Mouse (Mus musculus) neural tube, embryonic 14.5 days (tissue): ENCODE results near the gene Bicd2. TPM values are rescaled to one million over a fixed set of nuclear protein-coding genes. Genes with fewer than 3 reads are reported as not detected.

ENCODE experiments used
- ATAC-seq: fragments of 200-750 bp; cut with Nextera tagmentation; 2 replicates; pipeline ENCODE4 v1.8.0; 2017; ENCODE audit warnings: low read depth, mild to moderate bottlenecking, moderate TSS enrichment, moderate library complexity
- H3K27ac ChIP-seq: fragments of 300-500 bp; sonication (generic); 2 replicates; pipeline ENCODE4 v1.5.1; 2014; ENCODE audit warnings: low read depth, mild to moderate bottlenecking, control low read depth, low read length, moderate library complexity, mixed read lengths
- H3K27me3 ChIP-seq: fragments of 300-500 bp; sonication (generic); 2 replicates; pipeline ENCODE4 v1.6.1; 2014; ENCODE audit warnings: low read length; ENCODE audit not compliant: control insufficient read depth, insufficient read depth
- H3K36me3 ChIP-seq: fragments of 300-500 bp; sonication (generic); 2 replicates; pipeline ENCODE4 v1.6.1; 2014; ENCODE audit warnings: low read length, mixed read lengths; ENCODE audit not compliant: control insufficient read depth, insufficient read depth
- H3K4me1 ChIP-seq: fragments of 300-500 bp; sonication (generic); 2 replicates; pipeline ENCODE4 v1.6.1; 2014; ENCODE audit warnings: low read length; ENCODE audit not compliant: control insufficient read depth, insufficient read depth
- H3K4me2 ChIP-seq: fragments of 300-500 bp; sonication (generic); 2 replicates; pipeline ENCODE4 v1.6.1; 2014; ENCODE audit warnings: mild to moderate bottlenecking, low read depth, low read length, control low read depth
- H3K4me3 ChIP-seq: fragments of 300-500 bp; sonication (generic); 2 replicates; pipeline ENCODE4 v1.5.1; 2014; ENCODE audit warnings: low read depth, low read length, control low read depth, mixed read lengths
- H3K9ac ChIP-seq: fragments of 300-500 bp; sonication (generic); replicated peaks from 2 replicates; pipeline ENCODE4 v1.6.1; 2014; ENCODE audit warnings: low read depth, mild to moderate bottlenecking, control low read depth, low read length, mixed read lengths
- H3K9me3 ChIP-seq: fragments of 300-500 bp; sonication (generic); 2 replicates; pipeline ENCODE4 v1.6.1; 2016; ENCODE audit warnings: low read length; ENCODE audit not compliant: control insufficient read depth
- WGBS: fragments of 180-500 bp; shearing (Covaris S2); extraction: QIAGEN DNeasy Blood & Tissue Kit; methylation state at CpG from one replicate; pipeline ENCODE4 v1.1.7; 2014; 5-methylcytosine and 5-hydroxymethylcytosine counted together
- polyA plus RNA-seq: library from polyadenylated mRNA; unstranded; fragments of >200 nt; fragmentation: Nextera tagmentation; extraction: Ambion mirVana; gene quantifications from 2 replicates; pipeline ENCODE4 v1.2.1, GENCODE M21; 2014

Bicd2 gene
- polyA plus RNA-seq, 1 experiment from 2014 or later, result 27.6 TPM

DNA sequence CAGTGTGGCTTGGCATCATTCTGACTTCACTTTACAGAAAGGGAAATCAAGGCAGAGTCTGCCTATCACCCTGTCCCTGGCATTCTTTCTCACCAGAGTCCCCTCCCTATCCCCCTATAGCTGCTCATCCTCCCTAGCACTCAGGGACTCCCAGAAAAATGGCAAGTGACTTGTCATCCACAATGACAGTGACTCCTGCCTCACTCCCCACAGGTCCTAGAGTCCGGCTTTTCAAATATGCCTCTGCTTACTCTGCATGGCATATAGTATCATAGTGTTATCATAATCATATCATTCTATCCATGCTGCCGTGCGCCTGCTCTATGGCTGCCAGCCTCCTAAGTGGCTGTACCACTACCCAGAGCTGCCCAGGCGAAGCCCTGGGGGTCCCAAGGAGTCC lies 33.2 kb upstream of the Bicd2 start:
- no peaks in the 10 kb centered on the region for H3K36me3 ChIP-seq
- H3K9ac ChIP-seq, result no peak overlapping the region
- H3K4me1 ChIP-seq, result no peaks in the 10 kb centered on the region
- no peak overlapping the region for H3K4me3 ChIP-seq
- no peaks in the 10 kb centered on the region for H3K27me3 ChIP-seq
- no peak overlapping the region for H3K4me2 ChIP-seq
- no peak overlapping the region for H3K27ac ChIP-seq
- ATAC-seq, result no peak
- H3K9me3 ChIP-seq, result no peaks in the 10 kb centered on the region
- 91% methylated on average over 4 of the region's 4 CpGs for WGBS

DNA sequence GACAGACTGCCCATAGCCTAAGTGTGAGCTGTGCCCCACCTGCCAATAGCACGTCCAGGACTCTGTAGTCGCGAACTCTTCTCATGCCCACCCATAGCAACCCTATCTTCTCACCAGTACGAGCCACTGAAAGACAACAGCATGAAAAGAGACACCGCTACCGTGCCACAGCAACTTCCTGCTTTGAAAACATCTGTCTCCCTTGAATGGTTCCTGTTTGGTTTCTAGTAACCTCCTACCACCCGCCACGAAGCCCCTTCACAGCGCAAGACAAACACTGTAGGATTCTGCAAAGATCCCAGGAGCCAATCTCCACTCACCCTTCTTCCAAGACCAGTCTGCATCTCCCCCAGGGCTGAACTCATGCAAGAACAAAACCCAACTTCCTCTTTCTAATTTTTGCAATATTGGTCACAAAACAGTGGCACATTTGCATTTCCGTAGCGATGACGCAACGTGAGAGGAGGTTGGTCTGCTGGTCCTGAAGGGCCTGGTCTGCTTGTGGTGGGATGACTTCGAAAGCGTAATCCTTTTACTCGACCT lies 32.5 kb upstream of the Bicd2 start:
- H3K4me3 ChIP-seq, result no peak overlapping the region
- no peak overlapping the region for H3K9ac ChIP-seq
- H3K4me2 ChIP-seq, result no peak overlapping the region
- no peak for ATAC-seq
- no peak overlapping the region for H3K27ac ChIP-seq
- no peaks in the 10 kb centered on the region for H3K9me3 ChIP-seq
- no peaks in the 10 kb centered on the region for H3K36me3 ChIP-seq
- no peaks in the 10 kb centered on the region for H3K27me3 ChIP-seq
- no peaks in the 10 kb centered on the region for H3K4me1 ChIP-seq
- WGBS, result 87% methylated on average over 16 of the region's 16 CpGs

DNA sequence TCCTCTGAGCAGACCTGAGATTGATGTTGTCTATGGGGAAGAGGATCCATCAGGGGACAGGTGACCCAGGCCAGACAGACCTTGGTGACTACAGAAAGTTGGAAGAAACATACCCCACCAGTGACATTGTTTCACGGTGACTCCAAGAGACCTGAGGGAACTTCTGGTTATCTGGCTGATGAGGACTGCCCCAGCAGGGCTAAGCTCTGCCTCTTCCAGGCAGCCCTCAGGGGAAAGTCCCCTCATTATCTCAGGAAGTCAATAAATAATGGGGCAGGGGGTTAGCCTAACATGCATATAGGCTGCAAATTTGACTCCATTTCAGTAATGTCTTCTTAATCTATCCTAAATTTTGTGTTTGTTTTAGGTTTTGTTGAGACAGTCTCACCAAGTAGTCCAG lies 31.9 kb upstream of the Bicd2 start:
- Histone ChIP-seq H3K4me1 (no peaks in the 10 kb centered on the region), H3K27ac (no peak overlapping the region), H3K36me3 (no peaks in the 10 kb centered on the region), H3K9me3 (no peaks in the 10 kb centered on the region), H3K4me2 (no peak overlapping the region), H3K4me3 (no peak overlapping the region), H3K27me3 (no peaks in the 10 kb centered on the region), H3K9ac (no peak overlapping the region)
- 92% methylated on average over 1 of the region's 1 CpGs for WGBS
- no peak for ATAC-seq

DNA sequence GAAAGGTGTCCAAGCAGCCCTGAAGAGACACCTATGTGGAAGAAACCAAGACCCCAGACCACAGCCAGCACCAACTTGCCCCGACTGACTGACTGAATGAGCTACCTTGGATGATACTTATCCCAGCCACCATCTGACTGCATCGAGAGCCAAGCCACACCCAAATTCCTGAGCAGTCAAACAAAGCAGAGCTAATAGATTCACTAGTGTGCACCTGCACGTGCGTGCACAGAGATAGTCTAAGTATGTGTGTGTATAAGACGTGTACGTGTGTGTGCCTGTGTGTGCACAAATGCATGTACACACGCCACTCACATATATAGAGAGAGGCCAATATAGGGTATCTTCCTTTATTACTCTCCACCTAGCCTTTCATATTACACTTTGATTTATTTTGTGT lies 29.7 kb upstream of the Bicd2 start:
- Histone ChIP-seq H3K27me3 (no peaks in the 10 kb centered on the region), H3K9ac (no peak overlapping the region), H3K27ac (no peak overlapping the region), H3K36me3 (no peaks in the 10 kb centered on the region), H3K4me1 (no peaks in the 10 kb centered on the region; the same call in 1 of the 2 replicates), H3K4me2 (no peak overlapping the region), H3K4me3 (no peak overlapping the region), H3K9me3 (no peaks in the 10 kb centered on the region)
- WGBS, result 92% methylated on average over 7 of the region's 7 CpGs
- ATAC-seq, result no peak

DNA sequence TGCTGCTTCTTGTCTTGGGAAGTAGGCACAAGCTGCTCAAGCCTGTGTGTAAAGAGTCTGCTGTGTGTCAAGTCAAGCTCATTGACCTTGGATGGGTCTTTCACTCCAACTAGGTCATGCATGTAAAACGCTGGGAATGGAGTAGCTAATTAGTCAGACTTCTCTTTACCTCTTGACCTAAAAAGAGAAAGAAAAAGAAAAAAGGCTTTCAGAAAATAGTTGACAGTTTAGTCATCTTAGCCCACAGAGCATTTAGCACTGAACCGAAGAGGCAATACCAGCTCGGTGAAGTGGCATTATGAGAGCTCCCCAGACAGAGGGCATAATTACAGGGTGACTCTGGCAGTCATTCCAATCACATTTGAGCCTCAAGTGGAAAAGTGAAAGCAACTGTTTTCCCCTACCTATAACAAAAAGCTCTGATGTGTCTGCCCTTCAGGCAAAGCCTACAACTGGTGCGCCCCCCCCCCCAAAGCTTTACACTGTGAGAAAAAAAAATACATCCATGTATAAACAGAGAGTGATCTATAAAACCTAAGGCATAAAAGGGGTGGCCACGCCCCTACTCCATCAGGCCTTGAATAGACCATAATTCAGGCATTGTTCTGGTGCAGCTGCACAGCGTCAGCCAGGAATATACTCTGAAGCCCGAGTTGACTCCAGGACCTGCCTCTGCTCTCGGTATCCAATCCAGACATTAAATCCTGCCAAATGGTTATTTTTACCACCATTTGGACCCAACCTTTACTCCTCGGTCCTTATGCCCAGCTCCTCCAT lies 24.8 kb upstream of the Bicd2 start:
- no peak for ATAC-seq
- Histone ChIP-seq H3K4me2 (no peak overlapping the region; the same call in 1 of the 2 replicates), H3K9me3 (no peaks in the 10 kb centered on the region), H3K4me3 (no peak overlapping the region), H3K27me3 (no peaks in the 10 kb centered on the region), H3K27ac (no peak overlapping the region), H3K9ac (no peak overlapping the region), H3K4me1 (peaks cover 16% of the 10 kb centered on the region), H3K36me3 (no peaks in the 10 kb centered on the region)
- WGBS, result 8% methylated on average over 9 of the region's 9 CpGs

DNA sequence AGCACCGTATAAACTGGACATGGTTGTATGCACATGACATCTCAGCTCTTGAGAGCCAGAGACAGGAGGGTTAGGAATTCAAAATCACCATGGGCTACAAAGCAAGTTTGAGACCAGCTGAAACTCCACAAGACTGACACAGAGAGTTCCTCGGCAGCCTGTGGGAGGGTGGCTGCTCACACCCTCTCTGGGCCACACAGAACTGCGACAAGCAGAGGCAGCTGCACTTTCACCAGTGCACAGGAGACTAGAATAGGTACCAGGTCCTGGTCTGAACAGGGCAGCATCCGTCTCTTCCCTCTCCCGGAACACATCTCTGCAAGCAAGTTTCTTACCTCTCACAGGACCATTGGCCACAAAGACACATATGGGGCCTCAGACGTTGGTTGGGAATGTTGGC lies 23.9 kb upstream of the Bicd2 start:
- Histone ChIP-seq H3K9ac (no peak overlapping the region), H3K36me3 (no peaks in the 10 kb centered on the region), H3K4me3 (no peak overlapping the region), H3K4me2 (peak overlapping the region; percentile 12; the same call in 1 of the 2 replicates), H3K9me3 (no peaks in the 10 kb centered on the region), H3K27me3 (no peaks in the 10 kb centered on the region), H3K27ac (no peak overlapping the region), H3K4me1 (peaks cover 16% of the 10 kb centered on the region)
- no peak for ATAC-seq
- WGBS, result 58% methylated on average over 6 of the region's 6 CpGs

DNA sequence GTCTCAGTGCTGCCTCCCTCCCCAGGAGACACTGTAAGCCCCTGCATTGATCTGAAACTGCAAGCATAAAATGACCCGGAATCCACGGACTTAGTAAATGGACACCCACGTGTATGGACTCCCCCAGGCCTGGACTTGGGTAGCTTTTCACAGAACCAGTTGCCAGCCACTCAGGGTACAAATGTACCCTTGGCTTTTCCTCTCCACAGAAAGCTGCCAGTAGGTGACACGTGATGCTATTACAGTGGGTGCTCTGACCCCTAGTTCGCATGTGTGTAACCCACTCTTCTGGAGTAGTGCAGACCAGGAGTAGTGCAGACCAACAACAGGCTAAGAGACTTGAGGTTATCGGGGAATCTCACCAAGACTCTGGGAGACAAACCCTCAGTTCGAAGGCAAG lies 23.5 kb upstream of the Bicd2 start:
- Histone ChIP-seq H3K4me1 (peaks cover 16% of the 10 kb centered on the region), H3K4me3 (no peak overlapping the region), H3K36me3 (no peaks in the 10 kb centered on the region), H3K27ac (no peak overlapping the region), H3K4me2 (peak overlapping the region; percentile 12; the same call in 1 of the 2 replicates), H3K9me3 (no peaks in the 10 kb centered on the region), H3K27me3 (no peaks in the 10 kb centered on the region), H3K9ac (no peak overlapping the region)
- WGBS, result 84% methylated on average over 7 of the region's 7 CpGs
- ATAC-seq, result no peak

DNA sequence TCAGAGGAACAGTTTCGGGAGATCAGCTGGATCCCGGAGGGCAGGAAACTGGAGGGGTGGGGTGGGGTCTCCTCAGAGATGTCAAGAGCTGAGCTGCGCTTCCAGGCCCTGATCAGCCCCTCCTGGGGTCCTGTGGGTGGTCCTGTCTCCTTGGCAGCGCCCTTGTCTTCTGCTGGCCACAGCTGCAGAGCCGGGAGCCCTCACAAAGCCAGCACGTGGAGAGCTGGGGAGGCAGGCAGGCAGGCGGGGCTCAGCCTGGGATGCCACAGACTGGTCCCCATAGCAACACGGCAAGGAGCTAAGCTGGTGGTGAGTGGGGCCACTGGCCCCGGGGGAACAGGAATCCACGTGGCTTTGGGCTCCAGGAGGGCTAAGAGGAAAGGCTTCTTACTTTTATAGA lies 21.3 kb upstream of the Bicd2 start, which contains the start of gene Fgd3:
Fgd3 (minus strand) TSS at position 272 of the 400 bp plus-strand sequence.
- Histone ChIP-seq H3K4me1 (peaks cover 16% of the 10 kb centered on the region), H3K27me3 (no peaks in the 10 kb centered on the region), H3K36me3 (no peaks in the 10 kb centered on the region), H3K4me3 (peak within 1 kb of the TSS; percentile 13), H3K27ac (peak within 1 kb of the TSS; percentile 24; the same call in 1 of the 2 replicates), H3K9ac (peak within 1 kb of the TSS; percentile 8; the same call in 1 of the 2 replicates), H3K9me3 (no peaks in the 10 kb centered on the region), H3K4me2 (peak within 1 kb of the TSS; percentile 37)
- ATAC-seq, result peak; percentile 96
- 1% methylated on average over 10 of the region's 10 CpGs for WGBS

DNA sequence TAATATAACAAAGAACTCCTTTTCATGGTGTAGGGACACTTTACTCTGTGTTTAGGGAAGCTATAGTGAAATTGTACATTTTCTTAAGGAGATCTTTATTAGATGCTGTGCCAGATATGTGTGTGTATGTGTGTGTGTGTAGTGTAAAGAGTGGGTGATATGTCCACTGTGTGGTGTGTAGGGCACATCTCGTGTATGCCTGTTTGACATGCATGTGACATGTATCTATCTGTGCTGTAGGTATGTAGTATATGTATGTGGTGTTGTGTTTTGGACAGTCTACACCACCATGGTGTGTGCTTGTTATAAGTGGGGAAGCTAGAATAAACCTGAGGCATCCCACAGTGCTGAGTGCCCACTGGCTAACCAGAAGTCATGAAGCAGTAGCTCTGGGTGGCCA lies 20.9 kb upstream of the Bicd2 start:
- Histone ChIP-seq H3K36me3 (no peaks in the 10 kb centered on the region), H3K4me2 (peak overlapping the region; percentile 37), H3K9me3 (no peaks in the 10 kb centered on the region), H3K27me3 (no peaks in the 10 kb centered on the region), H3K9ac (no peak overlapping the region), H3K27ac (no peak overlapping the region), H3K4me3 (peak overlapping the region; percentile 13; the same call in 1 of the 2 replicates), H3K4me1 (peaks cover 16% of the 10 kb centered on the region)
- ATAC-seq, result peak; percentile 55
- WGBS, result 80% methylated on average over 1 of the region's 1 CpGs
